Mouse (Mus musculus) layer of hippocampus, postnatal 10 days (tissue): ENCODE measurements around the gene Nhej1. TPM values are rescaled to one million over a fixed set of nuclear protein-coding genes. Genes with fewer than 3 reads are reported as not detected.

Source experiments
- DNase-seq, 2 experiments: peaks; one replicate each; pipeline ENCODE4 v3.0.0; 2021; ENCODE audit warnings: low spot score in 2 of 2
- total RNA-seq, 2 experiments: library from RNA; stranded (reverse); gene quantifications; 2 replicates each; pipeline ENCODE4 v1.2.3; 2021

Gene Nhej1
- total RNA-seq, 2 experiments from 2014 or later = 2.3 to 2.4 TPM

- DNase-seq = no peak
Observed at GRCm38 (mm10) chr1:75128641-75129040, 3.6 kb upstream of the Nhej1 start.

- no peak for DNase-seq
Observed at GRCm38 (mm10) chr1:75125418-75125817, 418 bp upstream of the Nhej1 start.

GRCm38 (mm10) chr1:75122211-75122610 is 2.8 kb downstream of the Nhej1 start:
- no peak for DNase-seq

GRCm38 (mm10) chr1:75052091-75052490 is 72.9 kb downstream of the Nhej1 start:
- DNase-seq = peak; percentile 33 to 49

- no peak for DNase-seq
Observed at GRCm38 (mm10) chr1:75051428-75051827, 73.6 kb downstream of the Nhej1 start.

- no peak for DNase-seq
Observed at GRCm38 (mm10) chr1:75048571-75048970, 76.4 kb downstream of the Nhej1 start.

GRCm38 (mm10) chr1:75048041-75048440 is 77.0 kb downstream of the Nhej1 start:
- no peak for DNase-seq

GRCm38 (mm10) chr1:75040429-75040828 is 84.6 kb downstream of the Nhej1 start:
- no peak for DNase-seq

GRCm38 (mm10) chr1:75032041-75032440 is 93.0 kb downstream of the Nhej1 start:
- DNase-seq = no peak

- no peak for DNase-seq
Observed at GRCm38 (mm10) chr1:75027061-75027779, 97.8 kb downstream of the Nhej1 start.

- DNase-seq = no peak
Observed at GRCm38 (mm10) chr1:75024419-75025199, 100.4 kb downstream of the Nhej1 start.

- DNase-seq = no peak
Observed at GRCm38 (mm10) chr1:75022216-75022615, 102.8 kb downstream of the Nhej1 start.

- peak; percentile 93 for DNase-seq
Observed at GRCm38 (mm10) chr1:75016846-75017245, 108.2 kb downstream of the Nhej1 start.

- no peak for DNase-seq
Observed at GRCm38 (mm10) chr1:75015551-75016265, 109.3 kb downstream of the Nhej1 start.

GRCm38 (mm10) chr1:75014210-75014845 is 110.7 kb downstream of the Nhej1 start:
- no peak for DNase-seq

GRCm38 (mm10) chr1:75010817-75011216 is 114.2 kb downstream of the Nhej1 start:
- no peak for DNase-seq

- no peak for DNase-seq
Observed at GRCm38 (mm10) chr1:75010203-75010602, 114.8 kb downstream of the Nhej1 start.

- no peak for DNase-seq
Observed at GRCm38 (mm10) chr1:75006016-75006415, 119.0 kb downstream of the Nhej1 start.

GRCm38 (mm10) chr1:75001183-75001582 is 123.8 kb downstream of the Nhej1 start:
- DNase-seq = peak; percentile 14 to 18

- peak; percentile 39 to 45 for DNase-seq
Observed at GRCm38 (mm10) chr1:75000496-75000895, 124.5 kb downstream of the Nhej1 start.

GRCm38 (mm10) chr1:74999173-74999572 is 125.8 kb downstream of the Nhej1 start:
- no peak for DNase-seq
